ENCODE assay signal across 9 mouse cellular contexts in genomic region chr7:49467861-49468260, GRCm38 (mm10).
A peak's percentile ranks its signal among the peaks of the same experiment; 100 is the strongest.
DNase-seq lines count a peak whose midpoint lies in the region; ATAC-seq and TF ChIP-seq lines count a peak whose summit lies in the region.
"Had no signal": no experiment of that assay in that cellular context is flagged by ENCODE, and none has a peak within 500 bp of the region (broad histone marks: within the 10 kb centered on the region; RNA-seq: fewer than 3 reads in every experiment).

No protein-coding gene starts in this region.

- ATAC-seq in heart, embryonic 12.5 days (ENCODE audit: insufficient number of reproducible peaks, low FRiP score): peak; percentile 30; the same call in 1 of the 2 replicates
- peak; percentile 77 for ATAC-seq in kidney, postnatal 0 days (replicated peaks; ENCODE audit: low FRiP score, low read depth)
- 0 out of 2 replicates have a peak, but pooled peaks have one; percentile 51 for ATAC-seq in stomach, embryonic 14.5 days (ENCODE audit: insufficient number of reproducible peaks, insufficient read depth, low FRiP score, low read depth)

- no peaks in the 10 kb centered on the region for H3K9me3 ChIP-seq in heart, embryonic 12.5 days (replicated peaks)
- H3K9me3 ChIP-seq in kidney, postnatal 0 days (replicated peaks; ENCODE audit: low read length): no peaks in the 10 kb centered on the region
- no peaks in the 10 kb centered on the region for H3K9me3 ChIP-seq in stomach, embryonic 14.5 days (ENCODE audit: control insufficient read depth, low read depth, low read length)

- H3K9ac ChIP-seq in heart, embryonic 12.5 days: no peak overlapping the region
- no peak overlapping the region for H3K9ac ChIP-seq in kidney, postnatal 0 days (ENCODE audit: low read depth, low read length)
- H3K9ac ChIP-seq in stomach, embryonic 14.5 days (replicated peaks; ENCODE audit: low read depth, low read length): no peak overlapping the region

- no peak overlapping the region for H3K4me2 ChIP-seq in heart, embryonic 12.5 days
- peak overlapping the region; percentile 27; the same call in 1 of the 2 replicates for H3K4me2 ChIP-seq in kidney, postnatal 0 days (ENCODE audit: low read length)
- H3K4me2 ChIP-seq in stomach, embryonic 14.5 days (replicated peaks; ENCODE audit: low read depth, low read length): no peak overlapping the region

- no peak overlapping the region for H3K4me3 ChIP-seq in heart, embryonic 12.5 days
- no peak overlapping the region for H3K4me3 ChIP-seq in kidney, postnatal 0 days (replicated peaks; ENCODE audit: low read depth, low read length)
- H3K4me3 ChIP-seq in stomach, embryonic 14.5 days (ENCODE audit: low read depth, low read length): no peak overlapping the region
- H3K4me3 ChIP-seq: erythroblast, embryonic 14.5 days had no signal

- no peak overlapping the region for H3K27ac ChIP-seq in heart, embryonic 12.5 days (ENCODE audit: poor library complexity, severe bottlenecking)
- H3K27ac ChIP-seq in kidney, postnatal 0 days: no peak overlapping the region
- H3K27ac ChIP-seq in stomach, embryonic 14.5 days (ENCODE audit: low read length): no peak overlapping the region

- peak; percentile 25 for DNase-seq in thymus, postnatal 0 days (ENCODE audit: low spot score)
- no peak for DNase-seq in thymus, adult 18-20 months
- peak; percentile 58 to 64 for DNase-seq in cerebellum, postnatal 10 days
- DNase-seq in kidney, postnatal 0 days (ENCODE audit: low spot score): peak; percentile 96
- DNase-seq in lung, postnatal 25 days (ENCODE audit: low spot score): peak; percentile 57
- no peak for DNase-seq in ovary, adult 18-20 months (ENCODE audit: low spot score)

- WGBS in heart, embryonic 12.5 days: 36% methylated on average over 10 of the region's 10 CpGs
- 14% methylated on average over 10 of the region's 10 CpGs for WGBS in kidney, postnatal 0 days
- 39% methylated on average over 10 of the region's 10 CpGs for WGBS in stomach, embryonic 14.5 days

- TF ChIP-seq CTCF in kidney, postnatal 0 days (IDR thresholded peaks at IDR 0.05; ENCODE audit: low read depth): peak; percentile 91

- H3K4me1 ChIP-seq in heart, embryonic 12.5 days (replicated peaks): peaks cover 14% of the 10 kb centered on the region
- no peaks in the 10 kb centered on the region for H3K4me1 ChIP-seq in kidney, postnatal 0 days (replicated peaks; ENCODE audit: insufficient read depth, low read length)
- no peaks in the 10 kb centered on the region for H3K4me1 ChIP-seq in stomach, embryonic 14.5 days (ENCODE audit: control insufficient read depth, insufficient read depth, low read length)

- peaks cover 23% of the 10 kb centered on the region for H3K36me3 ChIP-seq in heart, embryonic 12.5 days
- 0 out of 2 replicates have a peak, but pooled peaks cover 2% of the 10 kb centered on the region for H3K36me3 ChIP-seq in kidney, postnatal 0 days (ENCODE audit: insufficient read depth, low read length)
- H3K36me3 ChIP-seq in stomach, embryonic 14.5 days (ENCODE audit: control insufficient read depth, insufficient read depth, low read length): peaks cover 15% of the 10 kb centered on the region

- H3K27me3 ChIP-seq in heart, embryonic 12.5 days (replicated peaks): no peaks in the 10 kb centered on the region
- H3K27me3 ChIP-seq in kidney, postnatal 0 days (ENCODE audit: insufficient read depth, low read length): no peaks in the 10 kb centered on the region
- no peaks in the 10 kb centered on the region for H3K27me3 ChIP-seq in stomach, embryonic 14.5 days (ENCODE audit: control insufficient read depth, insufficient read depth, low read length)

Comparison
In these comparisons a context has a peak if more than half of its experiments do, and no peak if none do; other contexts are left out.
1. DNase-seq: peak in thymus, postnatal 0 days (single experiment), cerebellum, postnatal 10 days (2 of 2), kidney, postnatal 0 days (single experiment) and lung, postnatal 25 days (single experiment); none in thymus, adult 18-20 months (0 of 2) and ovary, adult 18-20 months (single experiment).
2. Peak in every context shown above with its lines, with median percentiles within 50 percentile points of each other: ATAC-seq.